Mouse (Mus musculus) testis, adult 2 months (tissue): ENCODE measurements around the gene Scn5a. TPM values are rescaled to one million over a fixed set of nuclear protein-coding genes. Genes with fewer than 3 reads are reported as not detected.
A peak's percentile ranks its signal among the peaks of the same experiment; 100 is the strongest.

ENCODE experiments used
- H3K27ac ChIP-seq: fragments of 200-500 bp; 2 replicates; pipeline ENCODE4 v1.5.1; 2012; ENCODE audit warnings: low read depth, low read length; ENCODE audit not compliant: control insufficient read depth, insufficient read depth
- H3K27me3 ChIP-seq: fragments of 200-500 bp; 2 replicates; pipeline ENCODE4 v1.6.1; 2012; ENCODE audit warnings: mild to moderate bottlenecking, low read length, moderate library complexity; ENCODE audit not compliant: control insufficient read depth, insufficient read depth
- H3K36me3 ChIP-seq: fragments of 200-500 bp; 2 replicates; pipeline ENCODE4 v1.6.1; 2012; ENCODE audit warnings: mild to moderate bottlenecking, low read length; ENCODE audit not compliant: control insufficient read depth, insufficient read depth
- H3K4me1 ChIP-seq: fragments of 200-500 bp; 2 replicates; pipeline ENCODE4 v1.6.1; 2012; ENCODE audit warnings: low read length; ENCODE audit not compliant: control insufficient read depth, insufficient read depth
- H3K4me3 ChIP-seq: fragments of 200-500 bp; 2 replicates; pipeline ENCODE4 v1.5.1; 2012; ENCODE audit warnings: low read depth, mild to moderate bottlenecking, low read length, moderate library complexity, mixed read lengths; ENCODE audit not compliant: control insufficient read depth
- CTCF ChIP-seq: fragments of 200-500 bp; IDR thresholded peaks from 2 replicates; pipeline ENCODE4 v1.5.1; 2012; ENCODE audit warnings: low read depth, mild to moderate bottlenecking, inconsistent platforms, low read length, moderate library complexity; ENCODE audit not compliant: control insufficient read depth, insufficient read depth, insufficient replicate concordance
- POLR2A ChIP-seq: fragments of 200-500 bp; IDR thresholded peaks from 2 replicates; pipeline ENCODE4 v1.6.1; 2012; ENCODE audit warnings: low read depth, mild to moderate bottlenecking, inconsistent platforms, low read length, moderate library complexity; ENCODE audit not compliant: control insufficient read depth
- polyA plus RNA-seq: library from polyadenylated mRNA; depleted of rRNA; stranded (reverse); fragments of >200 nt; gene quantifications from 2 replicates; pipeline ENCODE4 v1.2.3, GENCODE M21; 2012

The Scn5a gene
- polyA plus RNA-seq, 1 experiment = 0.79 TPM

GRCm38 (mm10) chr9:119556043-119556442, 22.8 kb downstream of the Scn5a start:
- H3K4me3 ChIP-seq = no peak overlapping the region
- no peaks in the 10 kb centered on the region for H3K36me3 ChIP-seq
- TF ChIP-seq POLR2A (no peak), CTCF (no peak)
- no peaks in the 10 kb centered on the region for H3K4me1 ChIP-seq
- no peaks in the 10 kb centered on the region for H3K27me3 ChIP-seq
- no peak overlapping the region for H3K27ac ChIP-seq

- TF ChIP-seq POLR2A (no peak), CTCF (no peak)
- H3K4me3 ChIP-seq = no peak overlapping the region
- no peaks in the 10 kb centered on the region for H3K27me3 ChIP-seq
- no peaks in the 10 kb centered on the region for H3K4me1 ChIP-seq
- no peak overlapping the region for H3K27ac ChIP-seq
- no peaks in the 10 kb centered on the region for H3K36me3 ChIP-seq
Measured at GRCm38 (mm10) chr9:119547528-119547927, 31.3 kb downstream of the Scn5a start.

- H3K4me3 ChIP-seq = no peak overlapping the region
- no peaks in the 10 kb centered on the region for H3K36me3 ChIP-seq
- H3K4me1 ChIP-seq = no peaks in the 10 kb centered on the region
- H3K27me3 ChIP-seq = no peaks in the 10 kb centered on the region
- no peak overlapping the region for H3K27ac ChIP-seq
- TF ChIP-seq CTCF (no peak), POLR2A (no peak)
Measured at GRCm38 (mm10) chr9:119547128-119547527, 31.7 kb downstream of the Scn5a start.

GRCm38 (mm10) chr9:119540726-119541125, 38.1 kb downstream of the Scn5a start:
- TF ChIP-seq CTCF = no peak
- TF ChIP-seq POLR2A = no peak
- Histone ChIP-seq H3K4me1 (no peaks in the 10 kb centered on the region), H3K27ac (no peak overlapping the region), H3K4me3 (no peak overlapping the region), H3K27me3 (no peaks in the 10 kb centered on the region), H3K36me3 (no peaks in the 10 kb centered on the region)

- no peak overlapping the region for H3K4me3 ChIP-seq
- TF ChIP-seq POLR2A (no peak), CTCF (no peak)
- no peaks in the 10 kb centered on the region for H3K4me1 ChIP-seq
- no peak overlapping the region for H3K27ac ChIP-seq
- no peaks in the 10 kb centered on the region for H3K36me3 ChIP-seq
- no peaks in the 10 kb centered on the region for H3K27me3 ChIP-seq
Measured at GRCm38 (mm10) chr9:119537823-119538222, 41.0 kb downstream of the Scn5a start.

GRCm38 (mm10) chr9:119531684-119532417, 47.0 kb downstream of the Scn5a start:
- no peaks in the 10 kb centered on the region for H3K36me3 ChIP-seq
- H3K27me3 ChIP-seq = no peaks in the 10 kb centered on the region
- H3K4me3 ChIP-seq = no peak overlapping the region
- H3K4me1 ChIP-seq = no peaks in the 10 kb centered on the region
- no peak overlapping the region for H3K27ac ChIP-seq
- no peak for TF ChIP-seq CTCF
- TF ChIP-seq POLR2A = no peak

GRCm38 (mm10) chr9:119524511-119524910, 54.3 kb downstream of the Scn5a start:
- H3K36me3 ChIP-seq = no peaks in the 10 kb centered on the region
- no peaks in the 10 kb centered on the region for H3K27me3 ChIP-seq
- H3K27ac ChIP-seq = no peak overlapping the region
- H3K4me3 ChIP-seq = no peak overlapping the region
- no peaks in the 10 kb centered on the region for H3K4me1 ChIP-seq
- TF ChIP-seq CTCF (peak; percentile 58; the same call in 1 of the 2 replicates), POLR2A (no peak)

- Histone ChIP-seq H3K4me3 (no peak overlapping the region), H3K27me3 (no peaks in the 10 kb centered on the region), H3K36me3 (no peaks in the 10 kb centered on the region), H3K27ac (no peak overlapping the region), H3K4me1 (no peaks in the 10 kb centered on the region)
- TF ChIP-seq POLR2A (no peak), CTCF (no peak)
Measured at GRCm38 (mm10) chr9:119523301-119523700, 55.5 kb downstream of the Scn5a start.
